Mouse (Mus musculus): ENCODE data around the gene Prim2. TPM values are rescaled to one million over a fixed set of nuclear protein-coding genes. Genes with fewer than 3 reads are reported as not detected.

Gene Prim2
- total RNA-seq, 2 experiments from 2014 or later, result 102 to 137 TPM

DNA sequence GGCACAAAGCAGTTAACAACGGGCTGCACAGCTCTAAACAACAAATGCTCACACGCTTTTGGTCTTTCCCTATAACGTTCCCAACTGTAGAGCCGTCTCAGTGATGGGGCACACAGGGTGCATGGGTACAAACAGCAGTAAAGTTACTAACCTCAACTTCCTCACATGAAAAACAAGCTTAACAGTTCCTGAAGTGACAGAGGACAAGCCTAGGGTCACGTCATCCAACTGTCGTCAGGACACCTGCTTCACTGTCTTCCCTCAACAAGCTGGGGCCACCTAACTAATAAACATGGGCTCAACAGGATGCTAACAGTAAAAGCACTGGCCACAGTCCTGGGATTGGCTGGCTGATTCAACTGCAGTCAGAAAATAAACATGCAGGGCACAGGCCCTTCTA, 91.0 kb downstream of the Prim2 start:
- ATAC-seq (replicated peaks; ENCODE audit: low FRiP score, low TSS enrichment, poor library complexity, severe bottlenecking), result no peak

DNA sequence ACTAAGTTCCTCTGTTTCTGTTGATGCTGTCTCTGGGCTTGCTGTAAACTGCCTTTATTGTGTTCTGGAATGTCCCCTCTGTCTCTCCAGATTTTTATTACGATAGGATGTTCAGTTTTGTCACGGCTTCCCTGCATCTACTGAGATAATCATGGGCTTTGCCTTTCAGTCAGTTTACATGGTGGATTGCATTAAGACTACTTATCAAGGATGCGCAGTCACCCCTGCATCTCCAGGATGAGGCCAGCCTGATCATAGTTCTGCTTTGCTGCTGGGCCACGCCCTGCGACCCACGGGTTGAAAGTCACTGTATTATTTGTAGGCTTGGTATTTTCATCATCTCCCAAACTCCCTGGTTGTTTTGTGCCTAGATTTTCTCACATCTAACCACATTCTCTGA, 95.1 kb downstream of the Prim2 start:
- peak; percentile 99 for ATAC-seq (replicated peaks; ENCODE audit: low FRiP score, low TSS enrichment, poor library complexity, severe bottlenecking)

DNA sequence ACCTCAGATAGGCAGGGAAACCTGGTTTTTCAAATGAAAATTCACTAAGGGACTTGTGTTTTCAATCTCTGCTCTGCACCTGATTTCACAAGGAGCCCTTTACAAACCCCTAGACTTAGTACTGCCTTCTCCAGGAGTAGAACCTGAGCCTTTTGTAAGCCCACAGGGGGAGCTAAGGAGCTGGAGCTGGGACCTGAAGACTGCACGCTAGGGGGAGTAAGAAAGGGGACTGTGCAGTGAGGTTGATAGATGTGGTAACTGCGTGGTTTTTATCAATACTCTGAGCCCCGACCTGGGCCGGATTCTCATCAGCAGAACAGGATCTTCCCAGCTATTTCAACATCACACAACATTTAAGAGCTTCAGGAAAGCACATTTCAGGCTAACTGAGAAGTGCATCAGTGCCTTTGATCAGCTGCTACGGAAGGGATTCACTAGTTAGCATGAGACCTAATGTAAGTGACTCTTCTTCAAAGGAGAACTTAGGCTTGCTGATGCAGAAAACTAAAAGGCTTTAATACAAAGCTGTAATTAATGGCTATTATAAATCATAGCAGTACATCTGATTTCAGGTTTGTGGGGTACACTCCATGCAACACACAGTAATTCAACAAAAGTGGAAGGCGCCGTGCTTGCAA, 103.7 kb downstream of the Prim2 start:
- peak; percentile 100 for ATAC-seq (replicated peaks; ENCODE audit: low FRiP score, low TSS enrichment, poor library complexity, severe bottlenecking)

DNA sequence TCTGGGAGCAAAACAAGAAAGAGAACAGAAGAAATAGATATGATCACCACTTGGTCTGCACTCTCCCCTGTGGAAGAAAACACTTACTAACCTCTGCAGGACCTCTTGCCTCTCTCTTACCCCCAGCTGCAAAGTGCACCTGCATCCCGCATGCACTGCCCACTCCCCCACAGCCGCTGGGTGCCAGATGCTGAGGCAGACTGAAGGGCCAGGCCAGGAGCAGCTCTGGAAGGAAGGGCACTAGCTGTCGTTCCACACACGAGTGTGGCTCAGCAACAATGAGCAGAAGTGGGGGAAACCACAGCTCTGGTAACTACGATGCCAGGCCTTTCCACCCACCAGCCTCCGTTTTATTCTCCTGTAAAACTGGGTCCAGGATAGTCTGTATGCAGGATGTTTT, 105.6 kb downstream of the Prim2 start:
- no peak for ATAC-seq (replicated peaks; ENCODE audit: low FRiP score, low TSS enrichment, poor library complexity, severe bottlenecking)

DNA sequence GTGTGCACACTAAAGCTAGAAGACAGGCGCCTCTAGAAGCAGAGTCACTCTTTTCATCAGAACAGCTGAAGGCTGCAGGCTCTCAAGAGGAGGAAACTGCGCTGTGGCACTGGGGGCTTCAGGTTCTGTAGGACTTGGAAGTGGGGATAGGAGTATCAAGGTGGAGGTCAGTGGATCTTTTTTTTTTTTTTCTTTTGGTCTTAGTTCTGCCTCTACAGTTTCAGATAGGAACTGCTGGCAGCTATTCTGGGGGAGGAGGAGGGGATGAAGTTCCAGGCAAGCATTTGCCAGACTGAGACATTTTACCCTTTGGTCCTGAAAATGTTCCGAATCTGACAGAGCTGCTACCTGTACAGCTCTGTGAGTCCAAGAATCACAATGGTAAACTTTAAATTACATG, 106.0 kb downstream of the Prim2 start:
- ATAC-seq (replicated peaks; ENCODE audit: low FRiP score, low TSS enrichment, poor library complexity, severe bottlenecking), result no peak

DNA sequence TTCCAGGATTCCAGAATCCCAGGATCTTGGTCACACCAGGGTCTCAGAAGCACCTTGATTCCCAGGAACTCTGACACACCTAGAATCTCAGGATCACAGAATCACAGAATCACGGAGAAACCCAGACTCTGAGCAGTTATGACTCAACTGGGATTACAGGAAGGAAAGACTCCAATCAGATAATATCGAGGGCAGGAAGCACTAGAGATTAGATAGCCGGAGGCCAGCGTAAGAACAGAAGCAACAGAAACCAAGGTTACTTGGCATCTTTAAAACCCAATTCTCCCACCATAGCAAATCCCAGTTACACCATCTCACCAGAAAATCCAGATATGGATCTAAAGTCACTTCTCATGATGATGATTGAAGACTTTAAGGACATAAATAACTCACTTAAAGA, 113.0 kb downstream of the Prim2 start:
- no peak for ATAC-seq (replicated peaks; ENCODE audit: low FRiP score, low TSS enrichment, poor library complexity, severe bottlenecking)

DNA sequence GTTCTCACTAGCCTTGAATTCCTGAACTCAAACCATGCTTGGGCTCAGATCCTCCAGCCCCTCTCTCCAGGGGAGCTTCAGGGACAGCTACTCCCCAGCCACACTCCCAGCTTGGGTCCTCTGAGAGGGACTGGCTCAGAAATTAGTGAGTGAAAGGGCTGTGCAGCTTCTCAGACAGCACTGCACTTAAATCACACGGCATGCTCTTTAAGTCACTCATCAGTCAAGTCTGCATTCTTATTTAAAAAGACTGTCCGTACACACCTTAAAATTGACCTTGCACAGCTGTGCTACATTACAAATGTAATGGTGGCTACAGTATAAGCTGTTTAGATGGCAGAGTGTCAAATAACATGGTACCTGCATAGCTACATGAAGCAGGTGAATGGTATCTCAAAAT, 114.0 kb downstream of the Prim2 start:
- ATAC-seq (replicated peaks; ENCODE audit: low FRiP score, low TSS enrichment, poor library complexity, severe bottlenecking), result no peak

DNA sequence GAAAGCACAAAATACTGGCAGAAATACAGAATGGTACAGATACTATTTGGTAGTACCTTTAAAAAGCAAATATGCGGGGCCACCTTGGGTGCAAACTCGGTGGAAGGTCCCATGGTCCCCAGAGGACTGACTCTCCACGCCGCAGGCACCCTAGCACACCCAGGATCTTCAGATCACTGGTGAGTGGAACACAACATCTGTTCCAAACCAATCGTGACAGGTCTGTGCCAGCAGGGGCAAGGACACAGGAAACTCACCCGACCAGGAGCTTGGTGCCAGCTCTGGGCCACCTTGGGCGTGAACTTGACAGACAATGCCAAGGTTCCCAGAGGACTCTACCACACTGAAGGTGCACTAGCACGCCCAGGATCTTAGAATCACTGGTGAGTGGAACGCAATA, 118.2 kb downstream of the Prim2 start:
- ATAC-seq (replicated peaks; ENCODE audit: low FRiP score, low TSS enrichment, poor library complexity, severe bottlenecking), result no peak

DNA sequence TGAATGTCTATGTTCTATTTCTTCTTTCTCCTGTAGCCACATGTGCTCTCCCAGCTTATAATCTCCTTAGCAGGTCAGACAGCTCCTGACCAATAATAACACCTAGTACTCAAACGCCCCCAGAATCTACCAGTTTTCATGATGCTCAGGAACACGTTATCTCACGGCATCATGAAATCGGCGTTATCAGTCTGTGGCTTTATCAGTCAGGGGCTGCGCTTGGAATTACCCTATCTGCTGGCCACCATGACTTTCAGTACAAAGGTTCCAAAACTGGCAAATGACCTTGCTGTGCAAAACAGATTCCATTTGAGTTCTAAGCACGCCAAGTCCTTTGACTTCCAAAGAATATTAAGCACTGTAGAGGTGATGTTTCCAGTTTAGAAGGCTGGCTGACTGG, 127.9 kb downstream of the Prim2 start:
- ATAC-seq (replicated peaks; ENCODE audit: low FRiP score, low TSS enrichment, poor library complexity, severe bottlenecking), result 0 out of 2 replicates have a peak, but pooled peaks have one; percentile 30

DNA sequence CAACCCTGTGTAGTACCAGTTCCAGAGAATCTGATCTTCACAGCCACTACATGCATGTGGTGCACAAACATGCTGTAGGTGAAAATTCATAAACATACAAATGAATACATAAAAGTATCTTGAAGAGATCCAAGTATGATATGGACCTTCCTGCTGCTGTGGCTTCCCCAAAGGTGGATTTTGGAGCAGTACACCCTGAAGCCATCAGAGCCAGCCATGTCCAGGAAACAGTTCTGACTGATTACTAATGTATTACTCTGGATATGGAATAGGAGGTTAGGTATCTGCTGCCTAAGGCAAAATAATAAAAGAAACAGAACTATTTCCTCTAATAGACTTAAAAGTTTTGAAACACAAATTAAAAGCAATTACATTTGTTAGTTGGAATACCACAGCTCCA, 131.6 kb downstream of the Prim2 start:
- no peak for ATAC-seq (replicated peaks; ENCODE audit: low FRiP score, low TSS enrichment, poor library complexity, severe bottlenecking)

DNA sequence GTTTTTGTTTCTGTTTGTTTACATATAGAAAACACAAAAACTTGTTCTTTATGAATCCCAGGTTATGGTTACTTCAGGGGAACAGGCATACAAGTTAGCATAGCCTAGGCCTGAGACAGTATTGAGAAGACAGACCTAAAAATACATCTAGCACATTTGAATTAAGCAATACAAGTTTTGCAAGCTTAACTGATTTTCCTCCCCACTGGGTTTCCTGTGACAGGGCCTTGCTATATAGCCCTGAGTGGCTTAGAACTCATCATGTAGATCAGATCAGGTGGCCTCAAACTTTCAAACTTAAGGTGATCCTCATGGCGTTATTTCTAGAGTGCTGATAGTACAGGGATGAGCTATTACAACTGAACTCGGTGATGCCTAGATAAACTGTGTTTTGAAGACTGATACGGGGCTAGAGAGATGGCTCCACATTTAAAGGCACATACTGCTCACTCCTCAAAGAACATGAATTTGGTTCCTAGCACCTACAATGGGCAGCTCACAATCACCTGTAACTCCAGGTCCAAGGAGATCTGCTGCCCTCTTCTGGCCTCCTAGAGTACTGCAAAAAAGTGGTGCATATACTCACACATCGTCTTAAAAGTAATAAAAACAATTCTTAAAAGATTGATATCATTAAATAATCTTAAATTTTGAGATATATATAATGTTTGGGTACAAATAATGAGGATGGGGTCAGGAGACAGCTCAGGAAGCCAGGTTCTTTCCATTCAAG, 133.2 kb downstream of the Prim2 start:
- no peak for ATAC-seq (replicated peaks; ENCODE audit: low FRiP score, low TSS enrichment, poor library complexity, severe bottlenecking)

DNA sequence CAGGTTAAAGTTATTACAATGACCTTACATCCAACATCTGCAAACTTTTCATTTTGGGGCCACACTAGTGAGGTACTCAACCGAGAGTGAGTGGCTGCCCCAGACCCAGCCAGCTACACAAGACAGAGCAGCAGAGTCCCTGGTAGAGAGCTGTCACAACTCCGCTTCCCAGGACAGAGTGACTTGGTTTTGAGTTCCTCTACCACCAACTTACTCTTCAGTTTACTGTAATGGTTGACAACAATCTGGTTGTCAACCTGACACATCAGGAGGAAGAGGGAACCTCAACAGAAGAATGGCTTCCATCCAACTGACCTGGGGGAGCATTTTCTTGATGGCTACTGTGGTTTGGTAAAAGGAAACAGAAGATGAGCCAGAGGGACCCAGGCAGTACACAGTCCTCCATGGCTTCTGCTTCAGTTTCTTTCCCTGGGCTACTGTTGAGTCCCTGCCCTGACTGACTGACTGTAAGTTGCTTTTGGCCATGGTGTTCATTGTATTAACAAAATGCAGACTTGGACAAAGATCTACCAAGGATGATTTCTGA, 134.4 kb downstream of the Prim2 start:
- ATAC-seq (replicated peaks; ENCODE audit: low FRiP score, low TSS enrichment, poor library complexity, severe bottlenecking), result no peak

DNA sequence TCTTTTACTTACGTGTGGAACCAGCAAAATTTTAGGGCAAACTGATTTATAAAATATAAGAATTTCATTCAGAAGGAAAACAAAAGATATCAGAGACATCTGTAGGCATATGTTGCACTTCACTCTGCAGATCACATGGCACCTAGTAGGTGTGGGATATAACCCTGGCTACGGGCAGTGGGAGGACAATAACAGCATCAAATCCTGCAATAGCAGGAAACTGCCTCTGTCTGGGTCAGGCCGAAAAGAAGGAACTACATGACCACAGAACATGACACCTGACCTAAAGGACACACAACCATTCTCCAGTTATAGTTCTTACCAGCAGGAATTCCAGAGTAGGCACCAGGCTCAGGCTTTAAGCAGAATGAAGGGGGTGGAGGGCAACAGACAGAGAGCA, 137.7 kb downstream of the Prim2 start:
- ATAC-seq (replicated peaks; ENCODE audit: low FRiP score, low TSS enrichment, poor library complexity, severe bottlenecking), result no peak

DNA sequence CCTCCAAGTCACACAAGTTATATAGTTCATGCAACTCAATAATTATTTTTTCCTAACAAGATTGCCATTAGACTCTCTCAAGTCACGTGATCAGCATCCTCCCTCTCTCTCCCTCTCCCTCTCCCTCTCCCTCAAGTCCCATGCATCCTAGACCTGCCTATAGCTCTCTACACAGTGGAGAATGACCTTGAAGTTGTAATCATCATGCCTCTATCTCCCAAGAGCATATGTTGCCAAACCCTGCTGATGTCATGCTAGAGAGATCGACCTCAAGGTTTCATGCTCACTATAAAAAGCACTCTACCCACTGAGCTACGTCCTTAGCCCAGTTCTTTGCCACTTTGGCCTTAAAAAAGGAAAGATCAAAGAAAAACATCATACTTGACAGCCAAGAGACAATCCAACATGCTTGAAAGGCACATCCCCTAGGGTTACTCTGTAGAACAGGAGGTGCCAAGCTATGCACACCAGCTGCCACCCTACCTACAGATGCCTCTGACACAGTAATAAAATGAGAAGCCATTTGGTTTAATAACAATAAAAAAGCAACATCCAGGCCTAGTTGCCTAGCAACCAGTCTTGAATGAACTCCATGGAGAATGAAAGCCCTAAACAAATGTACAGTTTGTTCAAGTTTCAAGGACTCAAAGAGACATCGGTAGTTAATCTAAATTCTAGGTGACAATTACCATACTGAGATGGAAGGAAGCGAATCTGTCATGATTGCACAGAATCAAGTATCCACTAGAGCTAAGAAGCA, 138.3 kb downstream of the Prim2 start:
- peak; percentile 34; the same call in 1 of the 2 replicates for ATAC-seq (replicated peaks; ENCODE audit: low FRiP score, low TSS enrichment, poor library complexity, severe bottlenecking)

DNA sequence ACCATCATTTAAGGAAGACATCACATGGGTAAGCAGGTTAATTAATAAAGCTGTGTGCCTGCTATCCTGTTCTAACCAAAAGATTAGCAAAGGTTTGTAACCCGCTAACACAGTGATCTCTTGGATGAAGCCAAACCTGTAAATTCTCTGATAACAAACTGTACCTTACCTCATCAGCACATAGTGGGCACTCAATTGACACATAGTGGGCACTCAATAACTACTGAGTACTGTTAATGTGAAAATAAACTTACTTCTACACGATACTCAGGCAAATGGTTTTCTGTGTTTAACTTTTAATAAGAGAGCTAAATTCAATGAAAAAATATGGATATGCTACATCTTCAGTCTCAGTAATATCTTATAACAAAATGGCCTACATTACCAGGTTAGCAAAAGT, 139.1 kb downstream of the Prim2 start:
- ATAC-seq (replicated peaks; ENCODE audit: low FRiP score, low TSS enrichment, poor library complexity, severe bottlenecking), result no peak

DNA sequence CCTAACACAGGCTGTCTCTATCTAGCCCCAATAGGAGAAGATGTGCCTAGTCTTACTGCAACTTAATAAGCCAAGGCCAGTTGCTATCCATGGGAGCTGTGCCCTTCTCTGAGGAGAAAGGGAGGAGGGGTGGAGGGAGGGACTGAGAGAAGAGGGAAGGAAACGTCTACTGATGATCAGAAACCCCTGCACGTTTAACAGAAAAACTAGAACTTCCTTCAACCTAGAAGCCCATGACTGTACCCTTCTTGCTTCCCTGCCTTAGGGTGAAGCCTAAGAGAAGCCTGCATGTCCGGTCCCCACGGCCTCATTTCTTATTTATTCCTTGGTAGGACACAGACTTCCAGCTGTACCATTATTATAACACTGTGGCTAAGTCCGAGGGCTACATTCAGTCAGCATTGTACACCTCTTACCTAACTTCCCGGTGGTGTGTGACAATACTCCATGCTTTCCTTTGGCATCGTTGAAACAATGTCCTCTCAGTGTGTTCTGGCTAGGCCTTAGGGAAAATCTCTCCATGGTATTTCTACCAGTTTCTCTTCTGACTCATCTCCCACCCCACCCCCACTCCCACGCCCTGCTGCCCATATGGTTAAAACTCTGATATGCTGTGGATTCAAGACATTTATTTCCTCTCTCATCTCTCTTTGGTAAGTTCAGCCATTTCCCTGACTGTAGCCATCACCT, 139.9 kb downstream of the Prim2 start:
- ATAC-seq (replicated peaks; ENCODE audit: low FRiP score, low TSS enrichment, poor library complexity, severe bottlenecking), result no peak

DNA sequence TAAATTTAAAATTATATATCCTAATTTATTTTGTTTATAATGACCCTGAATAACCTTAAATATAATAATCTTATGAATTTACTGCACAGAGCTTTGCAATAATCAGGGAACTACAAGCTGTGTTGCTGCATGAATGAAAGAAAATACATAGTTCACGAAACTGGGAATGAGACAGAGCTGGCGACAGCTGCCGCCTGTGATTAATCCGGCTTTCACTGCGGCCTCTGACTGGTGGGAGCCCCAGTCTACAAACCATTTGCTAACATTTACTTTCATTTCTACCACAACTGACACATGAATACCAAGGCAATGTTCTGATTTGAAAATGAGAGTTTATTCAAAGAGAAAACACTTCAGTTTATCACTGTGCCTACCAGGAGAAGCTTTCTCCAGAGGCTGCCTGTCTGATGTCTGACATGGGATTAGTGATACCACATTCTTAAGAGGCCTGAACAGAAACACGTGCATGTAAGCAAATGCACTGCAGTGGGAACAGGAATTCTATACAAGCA, 142.2 kb downstream of the Prim2 start:
- no peak for ATAC-seq (replicated peaks; ENCODE audit: low FRiP score, low TSS enrichment, poor library complexity, severe bottlenecking)

DNA sequence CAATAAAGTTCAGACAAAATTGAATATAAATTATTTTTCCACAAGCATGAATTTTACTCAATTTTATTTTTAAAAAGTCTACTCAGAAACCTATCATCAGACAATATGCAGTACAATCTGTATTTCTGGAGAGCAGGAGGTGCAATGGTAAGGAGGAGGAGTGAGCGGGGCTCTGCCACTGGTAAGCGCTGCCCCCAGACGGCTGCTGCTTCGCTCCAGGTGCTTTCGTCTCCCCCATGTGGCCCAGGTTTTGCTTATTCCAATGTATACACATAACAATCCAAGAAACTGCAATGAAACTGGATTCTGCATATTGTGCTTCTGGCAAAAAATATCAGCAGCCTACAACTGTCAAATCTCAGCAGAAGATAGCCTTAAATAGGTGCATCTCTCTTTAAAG, 146.4 kb downstream of the Prim2 start:
- no peak for ATAC-seq (replicated peaks; ENCODE audit: low FRiP score, low TSS enrichment, poor library complexity, severe bottlenecking)

DNA sequence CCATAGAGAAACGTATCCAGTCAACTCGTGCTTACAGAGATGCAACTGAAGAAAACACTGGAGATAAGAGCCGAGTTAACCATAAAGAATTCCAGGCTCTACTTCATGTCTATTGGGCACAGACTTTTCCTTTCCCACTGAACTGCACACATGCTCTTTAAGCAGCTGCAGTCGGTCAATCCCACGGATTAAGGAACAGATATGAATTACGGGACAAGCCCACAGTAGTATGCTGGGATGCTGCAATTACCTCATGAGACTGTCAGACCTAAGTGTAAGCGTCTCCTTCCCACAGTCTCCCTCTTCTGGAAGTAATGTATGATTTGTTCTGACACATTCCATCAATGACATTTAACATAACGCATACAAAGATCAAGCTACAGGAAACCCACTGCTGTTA, 154.5 kb downstream of the Prim2 start:
- no peak for ATAC-seq (replicated peaks; ENCODE audit: low FRiP score, low TSS enrichment, poor library complexity, severe bottlenecking)

DNA sequence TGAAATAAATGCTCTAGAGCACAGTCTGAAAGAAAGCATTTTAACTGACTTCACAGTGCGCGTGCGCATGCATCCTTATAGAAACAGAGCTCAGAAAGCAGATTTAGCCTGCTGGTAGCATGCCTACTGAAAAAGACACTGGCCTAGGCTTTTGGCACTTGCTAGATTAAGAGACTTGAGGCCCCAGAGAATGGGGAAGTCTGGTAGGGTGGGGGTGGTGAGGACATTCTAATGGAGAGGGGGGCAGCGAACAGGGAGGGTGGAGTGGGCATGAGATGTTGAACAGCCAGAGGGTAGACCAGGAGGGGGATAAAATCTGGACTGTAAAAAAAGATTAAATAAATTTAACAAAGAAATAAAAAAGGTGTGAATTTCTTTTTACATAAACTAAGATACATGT, 158.3 kb downstream of the Prim2 start:
- no peak for ATAC-seq (replicated peaks; ENCODE audit: low FRiP score, low TSS enrichment, poor library complexity, severe bottlenecking)
